Mouse (Mus musculus): ENCODE results near the gene Hoga1. TPM values are rescaled to one million over a fixed set of nuclear protein-coding genes. Genes with fewer than 3 reads are reported as not detected.

The Hoga1 gene
- polyA plus RNA-seq, 2 experiments: 2.4 to 3.7 TPM

GRCm38 (mm10) chr19:42009067-42009466 is 36.3 kb upstream of the Hoga1 start:
- WGBS: 21% methylated on average over 7 of the region's 7 CpGs
- no peak for DNase-seq (ENCODE audit: low spot score)

GRCm38 (mm10) chr19:42010436-42010835 is 35.0 kb upstream of the Hoga1 start:
- peaks cover 20% of the 10 kb centered on the region for H3K4me1 ChIP-seq (ENCODE audit: control insufficient read depth, insufficient read depth, low read length)
- no peak overlapping the region for H3K4me3 ChIP-seq (replicated peaks; ENCODE audit: low read length)
- 72% methylated on average over 4 of the region's 4 CpGs for WGBS
- H3K9me3 ChIP-seq (ENCODE audit: control insufficient read depth, low read length): no peaks in the 10 kb centered on the region
- 0 out of 2 replicates have a peak, but pooled peaks cover 3% of the 10 kb centered on the region for H3K36me3 ChIP-seq (ENCODE audit: control insufficient read depth, insufficient read depth, low read length)
- no peak for TF ChIP-seq POLR2A (IDR thresholded peaks at IDR 0.05; ENCODE audit: borderline replicate concordance, extremely low read depth, insufficient read depth, insufficient read length)
- H3K27me3 ChIP-seq (ENCODE audit: control insufficient read depth, insufficient read depth, low read length): no peaks in the 10 kb centered on the region
- H3K9ac ChIP-seq (ENCODE audit: low read depth, low read length, severe bottlenecking): no peak overlapping the region
- DNase-seq (ENCODE audit: low spot score): no peak
- H3K27ac ChIP-seq (replicated peaks; ENCODE audit: low read depth, low read length): no peak overlapping the region
- H3K4me2 ChIP-seq (replicated peaks; ENCODE audit: low read depth, low read length, severe bottlenecking): no peak overlapping the region
- no peak for ATAC-seq (ENCODE audit: low FRiP score, low read depth)

More at GRCm38 (mm10) chr19:42009067-42009466, 36.3 kb upstream of the Hoga1 start:
- Histone ChIP-seq H3K36me3 (ENCODE audit: control insufficient read depth, insufficient read depth, low read length) (0 out of 2 replicates have a peak, but pooled peaks cover 3% of the 10 kb centered on the region), H3K9ac (ENCODE audit: low read depth, low read length, severe bottlenecking) (no peak overlapping the region; the same call in 1 of the 2 replicates), H3K4me3 (replicated peaks; ENCODE audit: low read length) (no peak overlapping the region), H3K27me3 (ENCODE audit: control insufficient read depth, insufficient read depth, low read length) (no peaks in the 10 kb centered on the region), H3K4me1 (ENCODE audit: control insufficient read depth, insufficient read depth, low read length) (peaks cover 31% of the 10 kb centered on the region), H3K27ac (replicated peaks; ENCODE audit: low read depth, low read length) (peak overlapping the region; percentile 9), H3K9me3 (ENCODE audit: control insufficient read depth, low read length) (no peaks in the 10 kb centered on the region), H3K4me2 (replicated peaks; ENCODE audit: low read depth, low read length, severe bottlenecking) (no peak overlapping the region)
- no peak for TF ChIP-seq POLR2A (IDR thresholded peaks at IDR 0.05; ENCODE audit: borderline replicate concordance, extremely low read depth, insufficient read depth, insufficient read length)
- ATAC-seq (ENCODE audit: low FRiP score, low read depth): no peak; the same call in 1 of the 2 replicates

- H3K9me3 ChIP-seq (ENCODE audit: control insufficient read depth, low read length): no peaks in the 10 kb centered on the region
- ATAC-seq (ENCODE audit: low FRiP score, low read depth): no peak
- H3K36me3 ChIP-seq (ENCODE audit: control insufficient read depth, insufficient read depth, low read length): 0 out of 2 replicates have a peak, but pooled peaks cover 3% of the 10 kb centered on the region
- H3K9ac ChIP-seq (ENCODE audit: low read depth, low read length, severe bottlenecking): no peak overlapping the region
- no peaks in the 10 kb centered on the region for H3K27me3 ChIP-seq (ENCODE audit: control insufficient read depth, insufficient read depth, low read length)
- DNase-seq (ENCODE audit: low spot score): no peak
- H3K4me1 ChIP-seq (ENCODE audit: control insufficient read depth, insufficient read depth, low read length): peaks cover 18% of the 10 kb centered on the region
- no peak overlapping the region for H3K4me3 ChIP-seq (replicated peaks; ENCODE audit: low read length)
- no peak for TF ChIP-seq POLR2A (IDR thresholded peaks at IDR 0.05; ENCODE audit: borderline replicate concordance, extremely low read depth, insufficient read depth, insufficient read length)
- H3K27ac ChIP-seq (replicated peaks; ENCODE audit: low read depth, low read length): no peak overlapping the region
- 76% methylated on average over 7 of the region's 7 CpGs for WGBS
- H3K4me2 ChIP-seq (replicated peaks; ENCODE audit: low read depth, low read length, severe bottlenecking): no peak overlapping the region
Measured at GRCm38 (mm10) chr19:42011123-42011522, 34.3 kb upstream of the Hoga1 start.

- no peak for ATAC-seq (ENCODE audit: low FRiP score, low read depth)
- WGBS: 84% methylated on average over 3 of the region's 3 CpGs
- no peak for TF ChIP-seq POLR2A (IDR thresholded peaks at IDR 0.05; ENCODE audit: borderline replicate concordance, extremely low read depth, insufficient read depth, insufficient read length)
- Histone ChIP-seq H3K9me3 (ENCODE audit: control insufficient read depth, low read length) (no peaks in the 10 kb centered on the region), H3K27me3 (ENCODE audit: control insufficient read depth, insufficient read depth, low read length) (no peaks in the 10 kb centered on the region), H3K4me2 (replicated peaks; ENCODE audit: low read depth, low read length, severe bottlenecking) (no peak overlapping the region), H3K4me1 (ENCODE audit: control insufficient read depth, insufficient read depth, low read length) (peaks cover 27% of the 10 kb centered on the region), H3K4me3 (replicated peaks; ENCODE audit: low read length) (no peak overlapping the region), H3K9ac (ENCODE audit: low read depth, low read length, severe bottlenecking) (no peak overlapping the region), H3K36me3 (ENCODE audit: control insufficient read depth, insufficient read depth, low read length) (0 out of 2 replicates have a peak, but pooled peaks cover 3% of the 10 kb centered on the region), H3K27ac (replicated peaks; ENCODE audit: low read depth, low read length) (no peak overlapping the region)
- no peak for DNase-seq (ENCODE audit: low spot score)
Measured at GRCm38 (mm10) chr19:42014231-42014825, 31.1 kb upstream of the Hoga1 start.

- H3K36me3 ChIP-seq (ENCODE audit: control insufficient read depth, insufficient read depth, low read length): 0 out of 2 replicates have a peak, but pooled peaks cover 3% of the 10 kb centered on the region
- no peak overlapping the region for H3K4me3 ChIP-seq (replicated peaks; ENCODE audit: low read length)
- H3K4me2 ChIP-seq (replicated peaks; ENCODE audit: low read depth, low read length, severe bottlenecking): no peak overlapping the region
- no peaks in the 10 kb centered on the region for H3K9me3 ChIP-seq (ENCODE audit: control insufficient read depth, low read length)
- peaks cover 27% of the 10 kb centered on the region for H3K4me1 ChIP-seq (ENCODE audit: control insufficient read depth, insufficient read depth, low read length)
- TF ChIP-seq POLR2A (IDR thresholded peaks at IDR 0.05; ENCODE audit: borderline replicate concordance, extremely low read depth, insufficient read depth, insufficient read length): no peak
- no peaks in the 10 kb centered on the region for H3K27me3 ChIP-seq (ENCODE audit: control insufficient read depth, insufficient read depth, low read length)
- no peak overlapping the region for H3K9ac ChIP-seq (ENCODE audit: low read depth, low read length, severe bottlenecking)
- ATAC-seq (ENCODE audit: low FRiP score, low read depth) (no peak), DNase-seq (ENCODE audit: low spot score) (no peak)
- 83% methylated on average over 6 of the region's 6 CpGs for WGBS
- no peak overlapping the region for H3K27ac ChIP-seq (replicated peaks; ENCODE audit: low read depth, low read length)
Measured at GRCm38 (mm10) chr19:42015001-42015400, 30.4 kb upstream of the Hoga1 start.
